9 mouse cellular contexts compared by ENCODE assay signal in genomic region chr13:70840161-70840560, GRCm38 (mm10). TPM values are rescaled to one million over a fixed set of nuclear protein-coding genes. Genes with fewer than 3 reads are reported as not detected.
DNase-seq lines count a peak whose midpoint lies in the region; ATAC-seq lines count a peak whose summit lies in the region.
"Had no signal": no experiment of that assay in that cellular context is flagged by ENCODE, and none has a peak within 500 bp of the region (broad histone marks: within the 10 kb centered on the region; RNA-seq: fewer than 3 reads in every experiment).

No protein-coding gene starts in this region.

- peaks cover 18% of the 10 kb centered on the region for H3K4me1 ChIP-seq in kidney, embryonic 16.5 days (ENCODE audit: insufficient read depth, low read length)
- peaks cover 7% of the 10 kb centered on the region for H3K4me1 ChIP-seq in limb, embryonic 13.5 days

- WGBS in kidney, embryonic 16.5 days, result 9% methylated on average over 6 of the region's 6 CpGs
- 12% methylated on average over 6 of the region's 6 CpGs for WGBS in limb, embryonic 13.5 days

- H3K27me3 ChIP-seq in kidney, embryonic 16.5 days (ENCODE audit: insufficient read depth, low read length), result peaks cover 12% of the 10 kb centered on the region; the same call in 1 of the 2 replicates
- H3K27me3 ChIP-seq in limb, embryonic 13.5 days, result peaks cover 46% of the 10 kb centered on the region

- peak overlapping the region; percentile 58 for H3K4me3 ChIP-seq in kidney, embryonic 16.5 days (ENCODE audit: low read length)
- no peak overlapping the region for H3K4me3 ChIP-seq in limb, embryonic 13.5 days
- H3K4me3 ChIP-seq: neural tube, embryonic 12.5 days had no signal

- peak; percentile 60; the same call in 1 of the 2 replicates for ATAC-seq in kidney, embryonic 16.5 days (ENCODE audit: low FRiP score, low TSS enrichment)
- peak; percentile 37; the same call in 1 of the 2 replicates for ATAC-seq in limb, embryonic 13.5 days (ENCODE audit: low FRiP score, low read depth)

- peak overlapping the region; percentile 73 for H3K9ac ChIP-seq in kidney, embryonic 16.5 days (replicated peaks; ENCODE audit: low read length)
- no peak overlapping the region for H3K9ac ChIP-seq in limb, embryonic 13.5 days
- H3K9ac ChIP-seq: neural tube, embryonic 12.5 days had no signal

- no peaks in the 10 kb centered on the region for H3K9me3 ChIP-seq in kidney, embryonic 16.5 days (ENCODE audit: low read length)
- no peaks in the 10 kb centered on the region for H3K9me3 ChIP-seq in limb, embryonic 13.5 days
- H3K9me3 ChIP-seq: neural tube, embryonic 12.5 days had no signal

- peaks cover 7% of the 10 kb centered on the region; the same call in 1 of the 2 replicates for H3K36me3 ChIP-seq in kidney, embryonic 16.5 days (ENCODE audit: insufficient read depth, low read length)
- H3K36me3 ChIP-seq in limb, embryonic 13.5 days, result no peaks in the 10 kb centered on the region
- H3K36me3 ChIP-seq: neural tube, embryonic 12.5 days had no signal

- H3K27ac ChIP-seq in kidney, embryonic 16.5 days (ENCODE audit: low read length), result peak overlapping the region; percentile 43; the same call in 1 of the 2 replicates
- no peak overlapping the region for H3K27ac ChIP-seq in limb, embryonic 13.5 days
- H3K27ac ChIP-seq: neural tube, embryonic 12.5 days had no signal

- H3K4me2 ChIP-seq in kidney, embryonic 16.5 days (replicated peaks; ENCODE audit: low read depth, low read length), result peak overlapping the region; percentile 54
- H3K4me2 ChIP-seq in limb, embryonic 13.5 days (replicated peaks), result 0 out of 2 replicates have a peak overlapping the region, but pooled peaks have one; percentile 58

- DNase-seq in urinary bladder, postnatal 25 days (ENCODE audit: low spot score), result peak; percentile 46
- DNase-seq in urinary bladder, adult 2 months (ENCODE audit: low spot score), result no peak
- peak; percentile 87 for DNase-seq in embryo, embryonic 10 days (ENCODE audit: low spot score)
- peak; percentile 24 to 66 for DNase-seq in gastrocnemius, postnatal 4 days (ENCODE audit: low spot score in 2 of 2)
- DNase-seq in neural tube, embryonic 10.5 days (ENCODE audit: extremely low spot score, low spot score), result peak; percentile 69
- DNase-seq in thymus, postnatal 10 days (ENCODE audit: low spot score in 2 of 2), result peak; percentile 7 to 57

RNA-seq across cellular contexts. Expression of gene Adamts16, which starts 1.4 kb away (rescaled TPM):
- 0.09 and 0.18 TPM in 2 replicates for polyA plus RNA-seq in urinary bladder, adult 2 months (2012; rRNA removed)
- 1 to 10 TPM; 3.3 TPM for total RNA-seq in gastrocnemius, postnatal 4 days (2021)
- polyA plus RNA-seq in kidney, embryonic 16.5 days (2015; fragmentation: Nextera tagmentation; extraction: Ambion mirVana), result 18.9 and 19.6 TPM in 2 replicates
- polyA plus RNA-seq in limb, embryonic 13.5 days (2015; fragmentation: Nextera tagmentation; extraction: Ambion mirVana), result 1.9 and 2.1 TPM in 2 replicates
